Mouse (Mus musculus): ENCODE measurements at regions not wholly inside any gene's neighbourhood (a gene's known extent, or its start where the extent isn't known, plus 50 kb on each side); places are given as distances from the start of the nearest gene placed in this dataset.

GRCm38 (mm10) chr10:9069608-9070190 lies 183.8 kb upstream of the Sash1 start:
- Histone ChIP-seq H3K4me1 (ENCODE audit: control insufficient read depth, insufficient read depth, low read length) (no peaks in the 10 kb centered on the region), H3K36me3 (ENCODE audit: control insufficient read depth, insufficient read depth, low read length, poor library complexity, severe bottlenecking) (no peaks in the 10 kb centered on the region), H3K27me3 (ENCODE audit: control insufficient read depth, insufficient read depth, low read length, poor library complexity, severe bottlenecking) (no peaks in the 10 kb centered on the region; the same call in 1 of the 2 replicates), H3K9me3 (replicated peaks; ENCODE audit: control insufficient read depth, insufficient read depth, low read length, poor library complexity, severe bottlenecking) (no peaks in the 10 kb centered on the region), H3K4me3 (ENCODE audit: low read depth, low read length) (no peak overlapping the region), H3K9ac (ENCODE audit: low read depth, poor library complexity, severe bottlenecking) (no peak overlapping the region), H3K27ac (ENCODE audit: insufficient read depth, low read length) (no peak overlapping the region)
- TF ChIP-seq POLR2A (IDR thresholded peaks at IDR 0.05; ENCODE audit: insufficient read depth, low read length) (no peak), EP300 (IDR thresholded peaks at IDR 0.05; ENCODE audit: insufficient read depth, low read depth, low read length) (no peak), CTCF (IDR thresholded peaks at IDR 0.05; ENCODE audit: low read depth, low read length) (no peak)

GRCm38 (mm10) chr10:9066566-9066965 lies 180.7 kb upstream of the Sash1 start:
- H3K27ac ChIP-seq (ENCODE audit: insufficient read depth, low read length), result no peak overlapping the region
- TF ChIP-seq CTCF (IDR thresholded peaks at IDR 0.05; ENCODE audit: low read depth, low read length) (no peak), POLR2A (IDR thresholded peaks at IDR 0.05; ENCODE audit: insufficient read depth, low read length) (no peak), EP300 (IDR thresholded peaks at IDR 0.05; ENCODE audit: insufficient read depth, low read depth, low read length) (no peak)

GRCm38 (mm10) chr10:9061979-9062378 lies 176.1 kb upstream of the Sash1 start:
- no peak overlapping the region for H3K9ac ChIP-seq (ENCODE audit: low read depth, poor library complexity, severe bottlenecking)
- no peak overlapping the region for H3K27ac ChIP-seq (ENCODE audit: insufficient read depth, low read length)
- H3K4me3 ChIP-seq (ENCODE audit: low read depth, low read length), result no peak overlapping the region
- no peak for TF ChIP-seq CTCF (IDR thresholded peaks at IDR 0.05; ENCODE audit: low read depth, low read length)
- no peak for TF ChIP-seq EP300 (IDR thresholded peaks at IDR 0.05; ENCODE audit: insufficient read depth, low read depth, low read length)
- TF ChIP-seq POLR2A (IDR thresholded peaks at IDR 0.05; ENCODE audit: insufficient read depth, low read length), result no peak
- no peaks in the 10 kb centered on the region for H3K4me1 ChIP-seq (ENCODE audit: control insufficient read depth, insufficient read depth, low read length)
- H3K27me3 ChIP-seq (ENCODE audit: control insufficient read depth, insufficient read depth, low read length, poor library complexity, severe bottlenecking), result no peaks in the 10 kb centered on the region
- no peaks in the 10 kb centered on the region for H3K9me3 ChIP-seq (replicated peaks; ENCODE audit: control insufficient read depth, insufficient read depth, low read length, poor library complexity, severe bottlenecking)
- H3K36me3 ChIP-seq (ENCODE audit: control insufficient read depth, insufficient read depth, low read length, poor library complexity, severe bottlenecking), result no peaks in the 10 kb centered on the region

More at GRCm38 (mm10) chr10:9066566-9066965, 180.7 kb upstream of the Sash1 start:
- Histone ChIP-seq H3K4me1 (ENCODE audit: control insufficient read depth, insufficient read depth, low read length) (no peaks in the 10 kb centered on the region), H3K27me3 (ENCODE audit: control insufficient read depth, insufficient read depth, low read length, poor library complexity, severe bottlenecking) (no peaks in the 10 kb centered on the region; the same call in 1 of the 2 replicates), H3K9me3 (replicated peaks; ENCODE audit: control insufficient read depth, insufficient read depth, low read length, poor library complexity, severe bottlenecking) (no peaks in the 10 kb centered on the region), H3K9ac (ENCODE audit: low read depth, poor library complexity, severe bottlenecking) (no peak overlapping the region), H3K36me3 (ENCODE audit: control insufficient read depth, insufficient read depth, low read length, poor library complexity, severe bottlenecking) (no peaks in the 10 kb centered on the region), H3K4me3 (ENCODE audit: low read depth, low read length) (no peak overlapping the region)

GRCm38 (mm10) chr10:9055274-9055673 lies 169.4 kb upstream of the Sash1 start:
- Histone ChIP-seq H3K4me3 (ENCODE audit: low read depth, low read length) (no peak overlapping the region), H3K36me3 (ENCODE audit: control insufficient read depth, insufficient read depth, low read length, poor library complexity, severe bottlenecking) (no peaks in the 10 kb centered on the region), H3K27me3 (ENCODE audit: control insufficient read depth, insufficient read depth, low read length, poor library complexity, severe bottlenecking) (no peaks in the 10 kb centered on the region), H3K27ac (ENCODE audit: insufficient read depth, low read length) (no peak overlapping the region), H3K4me1 (ENCODE audit: control insufficient read depth, insufficient read depth, low read length) (no peaks in the 10 kb centered on the region), H3K9ac (ENCODE audit: low read depth, poor library complexity, severe bottlenecking) (no peak overlapping the region), H3K9me3 (replicated peaks; ENCODE audit: control insufficient read depth, insufficient read depth, low read length, poor library complexity, severe bottlenecking) (no peaks in the 10 kb centered on the region)
- no peak for TF ChIP-seq EP300 (IDR thresholded peaks at IDR 0.05; ENCODE audit: insufficient read depth, low read depth, low read length)
- TF ChIP-seq POLR2A (IDR thresholded peaks at IDR 0.05; ENCODE audit: insufficient read depth, low read length), result no peak
- TF ChIP-seq CTCF (IDR thresholded peaks at IDR 0.05; ENCODE audit: low read depth, low read length), result no peak

GRCm38 (mm10) chr10:9053371-9053770 lies 167.5 kb upstream of the Sash1 start:
- Histone ChIP-seq H3K4me3 (ENCODE audit: low read depth, low read length) (no peak overlapping the region), H3K4me1 (ENCODE audit: control insufficient read depth, insufficient read depth, low read length) (no peaks in the 10 kb centered on the region), H3K9ac (ENCODE audit: low read depth, poor library complexity, severe bottlenecking) (no peak overlapping the region), H3K27ac (ENCODE audit: insufficient read depth, low read length) (no peak overlapping the region), H3K36me3 (ENCODE audit: control insufficient read depth, insufficient read depth, low read length, poor library complexity, severe bottlenecking) (no peaks in the 10 kb centered on the region), H3K27me3 (ENCODE audit: control insufficient read depth, insufficient read depth, low read length, poor library complexity, severe bottlenecking) (no peaks in the 10 kb centered on the region), H3K9me3 (replicated peaks; ENCODE audit: control insufficient read depth, insufficient read depth, low read length, poor library complexity, severe bottlenecking) (no peaks in the 10 kb centered on the region)
- TF ChIP-seq CTCF (IDR thresholded peaks at IDR 0.05; ENCODE audit: low read depth, low read length) (no peak), POLR2A (IDR thresholded peaks at IDR 0.05; ENCODE audit: insufficient read depth, low read length) (no peak), EP300 (IDR thresholded peaks at IDR 0.05; ENCODE audit: insufficient read depth, low read depth, low read length) (no peak)

GRCm38 (mm10) chr10:9047341-9047740 lies 161.5 kb upstream of the Sash1 start:
- no peaks in the 10 kb centered on the region for H3K4me1 ChIP-seq (ENCODE audit: control insufficient read depth, insufficient read depth, low read length)
- H3K27me3 ChIP-seq (ENCODE audit: control insufficient read depth, insufficient read depth, low read length, poor library complexity, severe bottlenecking), result no peaks in the 10 kb centered on the region
- H3K9ac ChIP-seq (ENCODE audit: low read depth, poor library complexity, severe bottlenecking), result no peak overlapping the region
- no peaks in the 10 kb centered on the region; the same call in 1 of the 2 replicates for H3K9me3 ChIP-seq (replicated peaks; ENCODE audit: control insufficient read depth, insufficient read depth, low read length, poor library complexity, severe bottlenecking)
- no peak overlapping the region for H3K4me3 ChIP-seq (ENCODE audit: low read depth, low read length)
- H3K36me3 ChIP-seq (ENCODE audit: control insufficient read depth, insufficient read depth, low read length, poor library complexity, severe bottlenecking), result no peaks in the 10 kb centered on the region
- TF ChIP-seq POLR2A (IDR thresholded peaks at IDR 0.05; ENCODE audit: insufficient read depth, low read length), result no peak
- TF ChIP-seq CTCF (IDR thresholded peaks at IDR 0.05; ENCODE audit: low read depth, low read length), result no peak
- TF ChIP-seq EP300 (IDR thresholded peaks at IDR 0.05; ENCODE audit: insufficient read depth, low read depth, low read length), result no peak
- H3K27ac ChIP-seq (ENCODE audit: insufficient read depth, low read length), result no peak overlapping the region

Data from ES-Bruce4 (cell line).